Mouse (Mus musculus): ENCODE data around the gene Tspan31.

GRCm38 (mm10) chr10:127063239-127063872 lies 6.7 kb downstream of the Tspan31 start, which contains the start of gene Cdk4:
- peak; percentile 62 for TF ChIP-seq POLR2A (IDR thresholded peaks at IDR 0.05; ENCODE audit: low read depth, low read length)
- no peak for TF ChIP-seq CTCF (IDR thresholded peaks at IDR 0.05; ENCODE audit: borderline replicate concordance, insufficient read depth, low read length)

All from embryonic fibroblast, embryonic 13.5 days (primary cell).